Mouse (Mus musculus) kidney, adult 2 months (tissue): ENCODE data around the gene Arpc2.

ENCODE experiments used
- CTCF ChIP-seq: fragments of 200-500 bp; conservative IDR thresholded peaks from 2 replicates; pipeline ENCODE4 v1.5.1; 2011; ENCODE audit warnings: low read depth, mild to moderate bottlenecking, control low read depth, low read length, moderate library complexity, mixed read lengths; ENCODE audit not compliant: insufficient read depth, insufficient read length
- POLR2A ChIP-seq: fragments of 200-500 bp; IDR thresholded peaks from one replicate; pipeline ENCODE4 v1.6.1; 2011; ENCODE audit warnings: low read depth, low read length, control low read depth

DNA sequence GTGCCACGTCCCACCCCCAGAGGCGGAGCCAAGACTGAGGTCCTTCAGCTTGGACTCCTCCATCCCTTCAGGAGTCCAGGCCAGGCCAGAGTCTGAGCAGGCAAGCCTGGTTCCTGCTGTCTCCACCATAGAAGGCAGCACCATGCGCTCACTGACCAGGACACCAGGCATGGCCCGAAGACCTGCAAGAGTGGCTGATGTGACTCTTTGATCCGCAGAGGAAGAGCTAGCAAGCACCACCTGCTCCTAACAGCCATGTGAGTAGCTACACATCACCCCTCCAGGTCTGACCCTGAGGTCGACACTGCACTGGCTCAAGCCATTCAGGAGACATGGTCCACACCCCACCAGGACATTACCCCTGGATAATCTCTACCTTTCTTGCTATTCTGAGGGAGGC lies 41.2 kb downstream of the Arpc2 start:
- no peak for TF ChIP-seq POLR2A
- TF ChIP-seq CTCF, result no peak
